In genomic region chr3:115553848-115554515, GRCm38 (mm10) we compare ENCODE assay signal across 8 mouse cellular contexts.
A peak's percentile ranks its signal among the peaks of the same experiment; 100 is the strongest.
DNase-seq lines count a peak whose midpoint lies in the region; ATAC-seq lines count a peak whose summit lies in the region.

No protein-coding gene starts in this region.

- ATAC-seq in cerebellum, adult (ENCODE audit: insufficient number of reproducible peaks, low FRiP score, low TSS enrichment), result 0 out of 2 replicates have a peak, but pooled peaks have one; percentile 31

- DNase-seq in cerebellum, adult 9-10 months, result no peak
- peak; percentile 15 for DNase-seq in right cerebral cortex, postnatal 14 days
- no peak for DNase-seq in right cerebral cortex, postnatal 25 days
- peak; percentile 2 to 7 for DNase-seq in kidney, adult 8-10 months
- DNase-seq in splenic B cell, adult 2 months (ENCODE audit: low read depth, low spot score), result peak; percentile 25
- no peak for DNase-seq in gastrocnemius, adult 8-10 months (ENCODE audit: low spot score in 2 of 2)
- DNase-seq in frontal cortex, postnatal 25 days (ENCODE audit: low spot score in 2 of 2), result no peak

- no peaks in the 10 kb centered on the region for H3K27me3 ChIP-seq in splenic B cell, adult 2 months (ENCODE audit: control insufficient read depth, insufficient read depth, low read length, poor library complexity, severe bottlenecking)

- no peaks in the 10 kb centered on the region for H3K36me3 ChIP-seq in splenic B cell, adult 2 months (ENCODE audit: control insufficient read depth, insufficient read depth, low read length, poor library complexity, severe bottlenecking)

Comparison
In these comparisons a context has a peak if more than half of its experiments do, and no peak if none do; other contexts are left out.
1. DNase-seq: peak in right cerebral cortex, postnatal 14 days (single experiment), kidney, adult 8-10 months (2 of 2) and splenic B cell, adult 2 months (single experiment); none in cerebellum, adult 9-10 months (single experiment), right cerebral cortex, postnatal 25 days (single experiment), gastrocnemius, adult 8-10 months (0 of 2) and frontal cortex, postnatal 25 days (0 of 2).